Mouse (Mus musculus): ENCODE results near the gene Prkaa2.

Gene Prkaa2

DNA sequence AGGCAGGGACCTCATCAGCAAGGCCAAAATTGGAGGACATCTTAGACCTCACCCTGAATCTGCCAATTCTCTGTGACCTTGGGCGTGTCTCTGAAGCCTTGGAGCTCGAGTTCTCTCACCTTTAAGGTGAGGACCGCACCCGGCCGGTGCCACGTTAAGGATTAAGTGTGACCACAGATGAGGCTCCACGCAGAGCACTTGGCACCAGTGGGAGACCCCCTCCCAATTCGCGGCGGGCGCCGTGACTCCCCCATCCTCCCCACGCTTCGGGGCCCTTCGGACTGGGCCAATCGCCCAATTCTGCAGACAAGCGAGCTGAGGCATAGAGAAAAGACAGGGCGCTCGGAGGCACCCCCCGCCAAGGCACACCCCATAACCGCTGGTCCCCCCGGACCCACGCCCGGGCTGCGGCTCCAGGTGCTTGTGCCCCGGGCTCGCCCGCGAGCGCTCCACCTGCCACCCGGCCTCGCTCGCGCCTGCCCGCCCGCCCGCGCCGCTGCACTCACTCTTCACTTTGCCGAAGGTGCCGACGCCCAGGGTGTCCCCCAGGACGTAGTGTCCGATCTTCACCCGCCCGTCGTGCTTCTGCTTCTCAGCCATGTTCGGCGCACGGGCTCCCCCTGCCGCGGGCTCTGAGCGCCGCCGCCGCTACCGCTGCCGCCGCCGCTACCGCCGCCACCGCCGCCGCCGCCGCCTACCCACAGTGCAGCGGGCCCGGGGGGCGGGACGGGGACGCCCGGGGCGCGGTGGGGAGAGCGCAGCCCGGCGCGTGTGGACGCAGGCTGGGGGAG, at the start of gene Prkaa2:
Gene Prkaa2, minus strand, starts transcription at position 692 of the 791 bp plus-strand sequence.
- DNase-seq (ENCODE audit: low spot score): peak; percentile 64

DNA sequence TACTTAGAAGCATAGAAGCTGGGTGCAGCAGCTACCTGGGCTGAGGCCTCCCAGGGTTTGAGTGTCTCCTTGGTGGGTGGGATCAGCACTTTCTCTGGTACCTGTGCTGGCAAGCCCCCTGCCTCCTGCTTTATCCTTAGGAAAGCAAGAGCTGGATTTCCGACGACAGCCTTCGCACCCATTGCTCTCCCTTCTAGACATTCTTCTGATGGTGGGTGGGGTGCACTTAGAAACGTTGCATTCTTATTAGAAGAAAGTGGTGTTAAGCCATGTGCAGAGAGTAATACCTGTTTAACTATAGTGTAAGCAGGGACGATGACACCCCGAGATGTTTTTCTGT, 49.8 kb upstream of the Prkaa2 start:
- no peak for DNase-seq (ENCODE audit: low spot score)

DNA sequence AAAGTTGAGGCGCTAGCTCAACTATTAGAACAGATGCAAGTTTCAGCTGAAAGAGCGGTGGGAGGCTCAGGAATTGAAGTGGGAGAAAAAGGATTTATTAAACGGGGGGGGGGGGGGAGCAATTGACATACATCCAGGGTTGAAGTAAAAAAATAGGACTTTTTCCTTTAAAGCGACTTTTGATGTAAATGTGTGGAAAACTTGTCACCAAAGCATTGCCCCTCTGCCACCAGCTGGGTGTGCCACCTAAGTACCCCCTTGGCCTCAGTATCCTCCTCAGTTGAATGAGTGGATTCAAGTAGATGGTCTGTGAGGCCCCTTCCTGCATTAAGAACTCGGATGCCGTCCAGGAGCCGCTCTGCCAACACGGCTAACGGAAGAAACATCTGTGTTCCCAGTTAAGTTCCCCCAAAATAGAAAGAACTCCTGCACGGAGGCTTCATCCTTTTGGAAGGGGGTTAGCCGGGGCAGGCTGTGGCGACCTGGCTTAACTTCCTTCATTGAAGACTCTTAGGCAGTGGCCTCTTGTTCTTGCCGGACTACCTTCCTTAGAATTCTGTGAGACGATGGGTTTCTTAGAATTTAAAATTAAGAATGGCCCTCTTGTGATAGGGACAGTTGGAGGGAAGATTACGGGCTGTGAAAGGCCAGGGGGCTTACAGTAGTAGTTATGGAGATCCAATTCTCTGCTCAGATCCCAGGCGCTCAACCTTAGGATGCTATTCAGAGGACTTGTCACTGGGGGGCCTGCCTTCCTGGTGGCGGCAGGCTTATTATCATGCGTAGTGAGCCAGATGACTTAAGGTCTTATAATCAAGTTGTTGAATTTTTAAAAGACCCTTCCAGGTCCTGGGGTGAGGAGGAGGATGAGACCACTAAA, 49.2 kb upstream of the Prkaa2 start:
- DNase-seq (ENCODE audit: low spot score): no peak

DNA sequence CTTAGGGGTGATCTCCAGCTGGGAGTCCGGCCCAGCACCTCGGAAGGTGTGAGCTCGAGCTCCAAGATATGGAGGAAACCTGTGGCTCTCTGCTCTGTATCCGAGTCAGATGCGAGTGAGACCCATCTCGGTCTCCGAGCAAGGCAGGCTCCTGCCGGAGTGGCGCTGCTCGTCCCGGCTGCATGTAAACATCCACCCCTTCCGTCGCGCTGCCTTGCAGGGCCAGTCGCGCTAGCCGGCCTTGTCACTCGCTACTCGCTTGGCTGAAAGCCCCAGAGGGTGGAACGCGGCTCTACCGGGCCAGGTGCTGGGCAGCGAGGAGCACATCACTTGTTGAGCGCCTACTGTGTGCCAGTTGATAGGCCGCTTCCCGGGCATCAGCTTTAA, 48.5 kb upstream of the Prkaa2 start:
- DNase-seq (ENCODE audit: low spot score): peak; percentile 51

DNA sequence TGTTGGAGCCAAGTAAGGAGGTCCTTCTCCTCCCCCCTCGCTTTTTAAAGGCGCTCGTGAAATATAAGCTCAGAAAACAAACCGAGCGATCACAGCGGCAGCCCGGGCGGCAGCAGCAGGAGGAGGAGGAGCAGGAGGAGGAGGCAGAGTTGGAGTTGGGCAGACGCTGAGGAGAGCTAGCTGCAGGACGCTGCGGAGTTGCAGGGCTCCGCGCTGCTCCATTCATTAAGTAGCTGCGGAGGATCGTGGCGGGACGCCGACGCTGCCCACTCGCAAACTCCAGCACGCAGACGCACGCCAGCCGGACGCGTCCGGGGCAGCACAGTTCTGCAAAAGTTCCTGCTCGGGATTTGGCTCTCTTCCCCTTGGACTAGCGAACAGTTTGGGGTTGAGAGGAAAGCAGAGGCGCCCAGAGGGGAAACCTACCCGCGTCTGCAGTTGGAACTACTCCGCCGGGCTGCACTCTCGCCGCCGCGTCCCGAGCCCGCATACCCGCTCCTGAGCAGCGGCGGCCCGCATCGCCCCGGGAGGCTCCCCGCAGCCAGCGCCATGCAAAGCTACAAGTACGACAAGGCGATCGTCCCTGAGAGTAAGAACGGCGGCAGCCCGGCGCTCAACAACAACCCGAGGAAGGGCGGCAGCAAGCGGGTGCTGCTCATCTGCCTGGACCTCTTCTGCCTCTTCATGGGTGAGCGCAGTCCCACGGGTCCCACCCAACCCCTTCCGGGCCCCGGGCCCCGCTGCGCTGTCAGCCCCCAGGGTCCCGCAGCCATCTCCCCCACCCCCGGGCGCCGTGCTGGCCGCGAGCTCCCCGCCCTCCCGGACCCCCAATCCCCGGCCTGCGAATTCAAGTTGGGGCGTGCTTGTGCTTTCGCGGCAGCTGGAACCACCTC, 47.8 kb upstream of the Prkaa2 start, which contains the start of gene Plpp3:
Gene Plpp3, plus strand, starts transcription at position 72 of the 893 bp plus-strand sequence.
- DNase-seq (ENCODE audit: low spot score): peak; percentile 83

DNA sequence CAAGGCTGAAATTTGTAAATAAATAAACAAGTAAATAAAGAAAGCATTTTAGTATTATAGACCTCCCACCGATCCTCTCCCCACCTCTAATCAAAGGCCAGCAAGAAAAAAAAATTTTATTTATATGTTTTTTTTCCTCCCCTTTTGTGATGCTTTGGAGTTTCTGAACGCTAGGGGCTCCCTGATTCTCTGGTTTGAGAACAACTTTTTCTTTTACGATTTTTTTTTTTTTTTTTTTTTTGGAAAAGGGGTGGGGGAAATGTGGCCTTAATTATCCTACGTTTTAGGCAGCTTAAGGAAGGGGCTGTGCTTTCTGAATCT, 47.2 kb upstream of the Prkaa2 start:
- no peak for DNase-seq (ENCODE audit: low spot score)

DNA sequence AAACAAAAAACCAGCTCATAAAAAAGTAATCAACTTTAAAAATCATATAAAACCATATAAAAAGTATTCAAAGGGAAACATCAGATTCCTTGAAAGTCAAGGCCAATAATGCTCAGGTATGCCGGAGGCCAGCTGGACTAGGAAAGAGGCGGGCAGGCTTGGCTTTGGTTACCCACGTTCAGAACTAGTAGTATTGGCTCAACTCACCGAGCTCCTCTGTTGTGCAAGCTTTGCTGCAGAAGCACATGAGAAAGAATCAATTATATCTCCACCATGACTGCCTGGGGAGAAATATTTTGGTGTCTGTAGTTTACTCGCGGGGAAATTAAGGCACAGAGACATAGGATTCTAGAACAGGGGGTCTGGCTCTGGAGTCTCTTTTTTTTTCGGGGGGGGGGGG, 46.6 kb upstream of the Prkaa2 start:
- DNase-seq (ENCODE audit: low spot score): no peak

DNA sequence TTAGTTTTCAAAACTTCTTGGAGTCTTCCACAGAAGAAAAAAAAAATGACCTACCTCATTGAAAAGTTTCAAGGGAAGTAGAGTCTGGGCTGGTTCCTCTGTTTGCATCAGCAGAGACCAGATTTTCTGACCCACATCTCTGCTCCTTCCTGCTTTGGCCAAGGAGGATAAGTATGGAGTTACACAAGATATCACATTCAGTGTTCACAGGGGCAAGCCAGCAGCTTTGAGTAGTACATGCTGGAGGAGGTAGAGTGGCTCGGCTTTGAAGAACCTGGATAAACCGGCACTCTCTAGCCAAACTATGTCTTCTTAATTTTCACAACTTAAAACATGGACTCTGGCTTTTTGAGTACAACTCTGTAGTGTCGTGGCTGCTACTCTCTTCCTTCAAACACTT, 43.5 kb upstream of the Prkaa2 start:
- no peak for DNase-seq (ENCODE audit: low spot score)

DNA sequence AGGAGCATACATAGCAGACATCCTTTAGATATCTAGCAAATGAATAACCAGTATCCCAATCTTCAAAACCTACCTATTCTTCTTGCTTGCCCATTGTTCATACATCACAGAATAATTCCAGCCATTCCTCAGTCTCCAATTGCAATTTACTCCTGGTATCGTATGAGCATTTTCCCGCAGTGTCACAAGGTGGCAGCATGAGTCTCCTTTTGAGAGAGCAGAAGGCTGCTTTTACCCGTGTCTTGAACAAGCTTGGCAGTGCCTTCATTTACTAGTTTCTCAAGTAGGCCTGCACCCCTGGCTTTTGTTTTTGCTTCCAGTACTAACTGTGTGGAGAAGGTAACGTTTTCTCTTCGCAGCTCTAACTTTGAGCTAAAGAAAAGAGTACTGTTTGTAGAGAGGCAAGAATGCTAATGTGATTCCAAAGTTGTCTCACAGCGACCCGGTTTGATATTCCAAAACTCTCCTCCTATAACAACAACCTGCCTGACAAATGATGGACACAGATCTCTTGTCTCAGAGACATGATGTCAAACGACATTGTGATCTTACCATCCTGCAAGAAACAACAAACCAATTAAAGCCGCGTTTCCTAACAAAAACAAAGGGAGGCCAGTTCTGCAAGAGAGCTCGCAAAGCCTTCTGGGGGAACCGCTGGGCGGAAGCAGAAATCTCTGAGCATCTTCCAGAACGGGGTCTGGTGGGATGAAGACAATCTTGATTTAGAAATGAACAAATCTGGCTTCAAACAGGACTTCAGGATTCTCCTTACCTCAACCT, 42.4 kb upstream of the Prkaa2 start:
- peak; percentile 61 for DNase-seq (ENCODE audit: low spot score)

DNA sequence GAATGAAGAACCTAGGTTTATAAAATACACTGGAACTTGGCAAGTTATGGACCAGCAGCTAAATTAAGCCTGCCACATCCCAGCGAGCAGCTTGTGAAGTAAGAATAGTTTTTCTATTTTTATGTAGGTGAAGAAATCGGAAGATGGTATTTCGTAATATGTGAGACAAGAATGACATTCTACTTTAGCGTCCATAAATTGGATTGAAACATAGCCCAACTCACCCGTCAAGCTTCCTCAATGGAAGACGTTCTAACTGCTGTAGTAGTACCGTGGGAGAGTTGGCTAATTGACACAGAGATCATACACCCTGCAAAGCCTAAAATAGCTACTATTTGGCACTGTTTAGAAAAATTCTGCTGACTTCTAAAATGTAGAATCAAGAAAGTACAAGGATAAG, 39.8 kb upstream of the Prkaa2 start:
- no peak for DNase-seq (ENCODE audit: low spot score)

DNA sequence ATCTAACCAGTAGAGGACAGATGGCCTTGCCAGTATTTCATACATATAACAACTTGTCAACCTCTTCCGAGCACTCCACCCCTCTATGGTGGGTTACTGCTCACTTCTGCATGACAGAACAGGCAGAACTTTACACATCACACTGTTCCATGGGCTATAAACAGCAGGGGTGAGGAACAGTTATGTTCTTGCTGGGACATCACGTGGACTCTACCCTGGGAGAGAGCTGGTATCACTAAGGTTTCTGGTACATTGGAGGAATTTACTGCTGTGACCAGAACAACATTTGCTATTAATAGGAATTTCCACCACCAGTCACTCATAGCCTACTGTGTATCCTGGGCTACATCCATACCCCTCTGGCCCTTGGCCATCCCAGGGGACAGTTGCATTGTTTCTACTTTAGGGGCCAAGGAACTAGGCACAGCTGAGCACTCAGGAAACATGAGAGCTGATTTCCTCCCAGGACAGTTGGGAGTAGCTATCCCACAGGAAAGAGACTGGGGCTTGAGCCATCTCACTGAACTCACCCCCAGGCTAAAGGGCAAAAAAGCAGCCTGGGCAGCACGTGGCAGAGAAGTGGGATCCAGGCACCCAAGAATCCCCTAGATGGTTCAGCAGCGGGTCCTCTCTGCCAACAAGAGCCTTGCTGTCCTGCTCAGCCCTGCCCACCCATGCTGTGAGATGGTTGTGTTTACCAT, 23.8 kb upstream of the Prkaa2 start:
- DNase-seq (ENCODE audit: low spot score): no peak

DNA sequence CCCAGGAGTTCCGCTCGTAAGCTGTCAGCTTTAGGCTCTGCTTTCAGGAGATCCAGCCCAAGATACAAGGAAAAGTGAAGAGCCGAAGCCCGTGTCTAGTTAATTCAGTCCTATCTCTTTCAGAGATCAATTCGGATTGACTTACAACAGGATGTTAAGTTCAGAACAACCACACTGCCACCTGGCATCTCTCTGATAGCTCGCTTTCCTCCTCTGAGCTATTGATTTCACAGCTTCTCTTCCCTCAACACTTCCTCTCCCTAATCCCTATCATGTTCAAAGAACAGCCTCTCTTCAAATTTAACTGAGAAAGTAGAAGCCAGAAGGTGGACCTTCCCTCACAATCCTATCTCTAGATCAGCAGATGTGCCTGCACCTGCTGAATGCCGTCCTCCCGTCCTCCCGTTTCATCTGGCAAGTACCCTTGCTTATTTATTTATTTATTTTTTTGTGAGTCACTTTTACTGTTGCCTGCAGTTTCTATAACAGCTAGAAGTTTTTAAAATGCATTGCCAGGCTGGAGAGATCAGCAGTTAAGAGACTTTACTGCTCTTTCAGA, 22.1 kb upstream of the Prkaa2 start:
- no peak for DNase-seq (ENCODE audit: low spot score)

DNA sequence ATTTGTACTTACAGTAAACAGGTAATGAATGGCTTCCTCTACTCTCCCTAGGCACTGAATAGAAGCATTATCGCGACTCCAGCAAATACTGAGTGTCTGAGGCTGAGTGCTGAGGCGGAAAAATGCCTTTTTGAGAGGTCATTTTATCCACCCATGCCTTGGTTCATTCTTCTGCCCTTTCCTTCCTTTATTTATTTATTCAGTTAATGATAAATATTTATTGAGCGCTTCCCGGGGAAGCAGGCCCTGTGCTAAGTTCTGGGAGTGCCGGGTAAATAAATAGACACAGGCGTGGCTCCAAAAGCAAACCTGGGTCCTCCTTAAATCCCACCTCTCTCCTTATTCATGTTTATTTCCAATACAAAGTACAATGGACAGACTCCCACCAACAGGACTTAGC, 19.5 kb upstream of the Prkaa2 start:
- DNase-seq (ENCODE audit: low spot score): no peak

DNA sequence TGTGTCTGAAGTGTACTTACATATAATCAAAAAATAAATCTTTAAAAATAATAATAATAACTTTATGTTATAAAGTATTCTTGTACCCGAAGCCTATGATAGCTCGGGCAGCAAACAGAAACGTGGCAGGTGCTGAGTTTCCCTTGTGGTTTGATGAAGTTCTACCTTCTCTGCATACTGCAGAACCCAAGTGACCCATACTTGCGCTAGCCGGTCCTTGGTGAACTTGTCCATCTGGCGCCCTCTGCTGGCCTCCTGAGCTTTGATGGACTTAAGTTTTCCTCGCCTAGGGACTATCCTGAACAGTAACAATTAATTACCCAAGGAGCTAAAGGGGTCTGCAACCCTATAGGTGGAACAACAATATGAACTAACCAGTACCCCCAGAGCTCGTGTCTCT, 12.7 kb upstream of the Prkaa2 start:
- DNase-seq (ENCODE audit: low spot score): peak; percentile 58

DNA sequence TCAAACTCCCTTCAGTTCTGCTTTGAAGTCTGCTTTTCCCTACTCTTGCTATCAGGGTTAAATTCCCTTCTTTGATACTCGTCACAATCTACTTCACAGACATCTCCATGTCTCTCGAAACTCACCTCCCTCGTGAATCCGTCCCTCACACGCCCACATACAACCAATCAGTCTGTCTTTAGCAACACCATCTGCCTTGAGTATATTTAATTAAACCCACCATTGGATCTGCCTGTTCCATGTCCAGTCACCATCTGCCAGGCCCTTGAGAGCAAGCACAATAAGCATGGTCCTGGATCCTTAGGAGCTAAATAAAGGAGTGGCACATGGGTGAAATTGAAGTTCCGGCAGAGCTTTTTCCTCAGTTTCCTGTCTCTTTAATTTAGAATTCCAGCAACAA, 11.4 kb upstream of the Prkaa2 start:
- no peak for DNase-seq (ENCODE audit: low spot score)

DNA sequence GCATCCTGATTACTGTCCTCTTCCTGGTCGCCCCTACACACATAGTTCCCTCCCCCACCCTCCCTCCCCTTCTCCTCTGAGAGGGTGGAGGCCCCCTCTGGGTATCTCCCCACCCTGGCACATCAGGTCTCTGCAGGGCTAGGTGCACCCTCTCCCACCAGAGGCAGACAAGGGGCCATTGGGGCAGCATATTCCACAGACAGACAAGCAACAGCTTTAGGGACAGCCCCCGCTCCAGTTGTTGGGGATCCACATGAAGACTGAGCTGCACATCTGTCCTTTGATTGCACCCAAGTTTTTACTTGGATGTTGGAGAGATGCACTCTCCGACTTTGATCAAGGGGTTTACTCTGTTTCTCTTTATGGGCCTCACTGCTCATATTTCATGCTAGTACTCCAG, 3.8 kb upstream of the Prkaa2 start:
- no peak for DNase-seq (ENCODE audit: low spot score)

DNA sequence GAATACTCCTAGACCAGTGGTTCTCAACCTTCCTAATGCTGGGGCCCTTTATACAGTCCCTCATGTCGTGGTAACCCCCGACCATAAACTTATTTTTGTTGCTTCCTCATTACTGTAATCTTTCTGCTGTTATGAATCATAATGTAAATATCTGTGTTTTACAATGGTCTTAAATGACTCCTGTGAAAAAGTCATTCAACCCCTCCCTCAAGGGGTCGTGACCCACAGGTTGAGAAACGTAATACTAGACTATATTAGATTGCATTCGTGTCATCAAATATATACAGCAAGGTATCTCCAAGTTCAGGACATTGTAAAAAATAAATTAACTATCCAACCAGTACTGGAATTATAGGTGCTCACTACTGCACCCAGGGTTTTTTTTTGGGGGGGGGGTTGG, 3.4 kb upstream of the Prkaa2 start:
- no peak for DNase-seq (ENCODE audit: low spot score)

DNA sequence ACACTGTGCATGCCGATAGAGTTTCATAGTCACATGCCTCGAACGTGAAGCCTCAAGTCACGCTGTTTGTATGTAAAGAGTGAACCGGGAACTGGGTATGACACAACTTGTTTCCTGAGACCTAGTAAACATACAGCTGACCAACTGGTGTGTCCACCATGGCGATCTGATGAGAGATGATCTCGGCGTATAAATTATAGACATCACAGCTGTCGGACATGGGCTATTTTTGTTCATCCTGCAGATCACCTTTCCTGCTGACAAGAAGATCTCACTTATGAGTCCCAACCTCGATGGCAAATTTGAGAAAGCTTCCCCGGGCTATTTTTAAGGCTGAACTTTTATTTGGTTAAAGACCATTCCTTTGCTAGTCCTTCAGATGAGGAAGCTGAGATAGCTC, 2.1 kb upstream of the Prkaa2 start:
- DNase-seq (ENCODE audit: low spot score): no peak

DNA sequence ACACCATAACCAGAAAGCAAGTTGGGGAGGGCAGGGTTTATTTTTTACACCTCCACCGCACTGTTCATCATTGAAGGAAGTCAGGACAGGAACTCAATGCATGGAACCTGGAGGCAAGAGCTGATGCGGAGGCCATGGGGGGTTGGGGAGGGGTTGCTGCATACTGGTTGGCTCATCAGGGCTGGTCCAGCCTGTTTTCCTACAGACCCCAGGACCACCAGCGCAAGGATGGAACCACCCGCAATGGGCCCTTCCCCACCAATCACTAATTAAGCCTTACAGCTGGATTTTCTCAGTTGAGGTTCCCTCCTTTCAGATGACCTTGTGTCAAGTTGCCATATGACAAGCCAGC, 970 bp upstream of the Prkaa2 start:
- DNase-seq (ENCODE audit: low spot score): no peak

DNA sequence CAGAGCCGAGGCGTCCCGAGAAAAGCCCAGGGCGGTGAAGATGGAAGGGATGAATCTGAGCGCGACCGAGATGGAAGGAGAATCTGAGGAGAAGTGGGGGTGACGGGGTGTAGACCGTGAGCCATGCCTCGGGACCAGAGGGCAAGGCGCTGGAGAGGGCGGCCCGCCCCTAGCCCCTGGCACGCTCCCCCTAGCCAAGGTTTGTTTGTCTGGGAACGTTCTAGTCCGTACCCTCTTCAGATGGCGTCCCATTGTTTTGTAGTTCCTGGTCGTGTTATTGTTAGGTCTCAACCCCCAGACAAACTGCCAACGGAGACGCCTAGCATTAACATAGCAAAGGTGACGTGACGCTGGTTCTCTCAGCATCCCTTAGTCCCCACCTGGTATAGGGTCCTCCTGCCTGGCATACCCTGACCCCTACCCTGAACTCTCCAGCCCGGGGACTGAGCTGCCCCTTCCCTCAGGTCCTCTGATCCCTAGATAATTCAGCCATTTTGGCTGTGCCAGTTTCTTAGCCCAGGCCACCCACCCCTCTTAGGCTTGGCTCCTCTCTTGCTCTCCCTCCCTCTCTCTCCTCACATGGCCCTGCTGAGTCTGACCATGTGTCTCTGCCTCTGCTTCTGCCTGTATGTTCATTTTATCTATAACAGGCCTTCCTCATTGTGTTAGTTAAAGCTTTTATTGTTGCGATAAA, 447 bp upstream of the Prkaa2 start:
- no peak for DNase-seq (ENCODE audit: low spot score)
